Mouse (Mus musculus) gonadal fat pad, adult 2 months (tissue): ENCODE measurements around the gene Cflar. TPM values are rescaled to one million over a fixed set of nuclear protein-coding genes. Genes with fewer than 3 reads are reported as not detected.
"Not testable (repeated sequence)": the region's sequence is repeated elsewhere in the genome, so short reads cannot be mapped to it uniquely, and the experiment has no call there.

ENCODE experiments used
- DNase-seq: peaks from one replicate; pipeline ENCODE4 v3.0.0-alpha.2; 2012; ENCODE audit warnings: low read depth
- polyA plus RNA-seq: library from polyadenylated mRNA; depleted of rRNA; stranded (reverse); fragments of >200 nt; gene quantifications from 2 replicates; pipeline ENCODE4 v1.2.3, GENCODE M21; 2012; rRNA removed

Gene Cflar
- polyA plus RNA-seq, 1 experiment: 64.0 TPM

DNA sequence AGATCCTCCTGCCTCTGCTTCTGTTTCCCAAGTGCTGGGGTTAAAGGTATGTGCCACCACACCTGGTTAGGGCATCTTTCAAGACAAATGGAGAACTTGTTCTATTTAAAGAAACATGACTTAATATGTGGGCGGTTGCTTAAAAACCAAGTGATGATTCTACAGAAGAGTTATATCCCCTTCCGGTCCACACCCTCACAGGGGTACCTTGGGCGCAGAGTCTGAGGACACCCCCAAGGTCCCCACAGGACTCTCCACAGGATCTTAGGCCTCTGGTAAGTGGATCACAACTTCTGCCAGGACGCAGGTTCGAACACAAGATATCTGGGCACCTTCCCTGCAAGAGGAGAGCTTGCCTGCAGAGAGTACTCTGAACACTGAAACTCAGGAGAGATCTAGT lies 64.1 kb downstream of the Cflar start:
- no peak for DNase-seq

DNA sequence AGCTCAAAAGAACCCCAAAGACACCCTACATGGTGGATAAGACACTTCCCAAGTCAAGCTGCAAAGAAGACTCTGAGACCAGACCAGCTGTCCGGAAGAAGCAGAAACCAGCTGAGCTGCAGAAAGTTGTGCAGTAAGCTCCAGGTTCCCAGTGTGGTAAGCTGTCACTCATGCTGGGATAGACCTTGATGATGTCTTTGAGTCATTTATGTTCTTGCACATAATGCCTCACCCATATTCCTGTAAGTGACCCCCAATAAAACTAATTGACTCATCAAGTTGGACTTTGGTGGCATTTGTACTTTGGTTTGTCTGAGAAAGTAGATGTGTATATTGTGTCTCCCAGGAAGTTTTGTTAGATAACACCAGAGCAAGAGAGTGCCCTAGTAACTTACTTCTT lies 66.3 kb downstream of the Cflar start:
- no peak for DNase-seq

DNA sequence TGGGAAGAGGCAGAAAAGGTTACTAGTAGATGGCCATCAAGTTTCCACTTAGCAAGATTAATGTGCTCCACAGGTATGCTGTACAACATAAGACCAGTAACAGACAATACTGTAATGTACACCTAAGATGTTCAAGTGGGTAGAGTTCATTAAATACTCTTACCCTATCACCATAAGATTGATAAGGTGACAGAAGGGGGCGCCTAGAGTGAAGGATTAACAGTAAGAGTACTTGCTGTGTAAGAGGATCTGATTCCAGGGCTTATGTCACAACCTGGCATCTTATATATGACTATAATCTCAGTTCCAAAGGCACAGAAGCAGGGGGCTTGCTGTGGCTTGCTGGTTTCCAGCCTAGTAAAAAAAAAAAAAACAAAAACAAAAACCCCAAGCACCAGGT lies 66.9 kb downstream of the Cflar start:
- no peak for DNase-seq

DNA sequence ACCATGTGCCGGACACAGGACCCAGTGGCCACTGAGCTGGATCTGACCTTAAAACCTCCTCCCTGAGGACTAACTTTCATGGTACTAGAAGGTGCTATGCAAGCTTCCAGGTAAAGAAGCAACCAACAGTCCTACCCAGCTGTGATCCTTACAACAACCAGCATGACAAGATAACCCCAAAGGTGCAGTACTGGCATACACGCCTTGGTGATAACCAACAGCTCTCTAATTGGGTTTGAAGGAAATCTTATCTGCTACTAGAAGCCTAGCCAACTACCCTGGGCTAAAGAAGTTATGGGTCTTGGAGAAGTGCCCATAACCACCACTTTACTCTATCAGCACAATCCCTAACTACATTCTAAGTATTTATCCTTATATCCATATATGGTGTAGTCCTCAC lies 75.0 kb downstream of the Cflar start:
- no peak for DNase-seq

DNA sequence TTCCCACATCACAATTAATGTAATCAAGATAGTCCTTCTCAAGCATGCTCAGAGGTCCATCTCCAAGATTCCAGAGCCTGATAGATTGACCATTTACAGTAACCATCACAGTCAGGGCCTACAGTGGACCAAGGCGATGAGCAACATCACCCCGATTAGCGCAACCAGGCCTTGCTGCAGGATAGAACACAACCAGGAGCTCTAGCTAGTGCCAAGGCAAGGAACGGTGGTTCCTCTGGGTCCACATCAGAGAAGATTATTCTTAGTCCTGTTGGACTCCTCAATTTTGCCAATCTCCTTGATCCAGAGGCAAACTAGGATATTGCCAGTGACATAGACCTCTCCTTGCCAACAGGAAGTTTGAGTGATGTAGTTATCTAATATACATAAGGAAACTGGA lies 77.1 kb downstream of the Cflar start:
- no peak for DNase-seq

DNA sequence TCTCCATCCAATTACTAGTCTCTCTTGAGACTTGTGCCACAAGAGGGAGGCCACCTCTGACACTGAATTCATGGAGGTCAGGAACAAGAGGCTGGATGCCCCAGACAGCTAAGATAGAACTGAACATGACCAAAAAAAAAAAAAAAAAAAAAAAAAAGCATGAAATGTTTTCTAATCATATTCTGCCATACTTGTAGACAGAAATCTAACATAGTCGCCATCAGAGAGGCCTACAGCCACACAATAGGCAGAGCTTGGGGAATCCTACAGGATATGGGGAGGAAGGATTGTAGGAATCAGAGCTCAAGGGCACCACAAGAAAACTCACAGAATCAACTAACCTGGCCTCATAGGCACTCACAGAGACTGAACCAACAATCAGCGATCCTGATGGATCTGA lies 83.4 kb downstream of the Cflar start:
- no peak for DNase-seq

DNA sequence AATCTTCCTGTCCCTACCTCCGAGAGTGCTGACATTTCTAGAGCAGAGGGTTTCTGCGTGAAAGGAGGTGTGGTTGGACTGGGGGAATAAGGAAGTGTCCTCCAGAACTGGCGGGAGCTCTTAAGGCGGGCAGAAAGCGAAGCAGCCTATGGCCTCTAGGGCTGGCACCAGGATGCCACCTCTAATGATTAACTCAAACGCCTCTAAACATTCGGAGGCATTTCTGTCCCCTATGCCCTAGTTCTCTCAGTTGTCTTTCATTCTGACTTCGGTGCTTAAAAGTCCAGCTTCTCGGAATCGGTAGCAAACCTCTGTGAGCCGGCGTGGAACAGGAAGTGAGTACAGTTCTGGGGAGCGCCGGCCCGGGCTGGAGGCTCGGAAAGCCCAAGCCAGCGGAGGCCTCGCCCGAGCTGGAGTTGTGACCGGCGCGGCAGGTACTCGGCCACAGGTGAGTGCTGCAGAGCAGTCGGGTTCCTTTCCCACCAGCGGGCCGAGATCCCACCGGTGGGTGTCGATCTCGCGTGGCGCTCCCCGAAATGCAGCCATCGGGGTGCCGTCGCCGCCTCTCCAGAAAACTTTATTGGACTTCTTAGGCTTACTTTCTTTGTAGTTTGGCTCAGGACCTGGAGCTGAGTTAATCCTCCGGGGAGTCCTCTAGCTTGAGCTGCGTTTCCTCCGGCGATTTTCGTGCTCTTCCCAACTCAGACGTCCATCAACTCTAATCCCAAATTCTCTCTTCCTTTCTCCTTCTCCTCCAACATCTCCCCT lies 84.2 kb downstream of the Cflar start, which contains the start of gene Casp8:
Casp8 (plus strand) TSS at position 84 of the 768 bp plus-strand sequence.
- peak; percentile 56 for DNase-seq

DNA sequence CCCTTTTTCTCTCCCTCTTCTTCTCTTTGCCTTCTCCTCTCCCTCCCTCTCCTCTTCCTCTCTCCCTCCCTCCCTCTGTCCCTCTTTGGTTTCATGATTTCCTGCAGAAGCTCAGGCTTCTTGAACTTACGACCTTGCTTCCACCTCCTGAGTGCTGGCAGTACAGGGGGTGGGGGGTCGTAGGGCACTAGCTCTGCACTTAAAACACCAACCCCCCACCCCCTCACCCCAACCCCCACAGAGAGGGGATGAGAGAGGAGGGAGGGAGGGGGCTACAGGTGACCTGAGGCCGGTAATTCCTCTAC lies 84.7 kb downstream of the Cflar start:
- DNase-seq: no peak

DNA sequence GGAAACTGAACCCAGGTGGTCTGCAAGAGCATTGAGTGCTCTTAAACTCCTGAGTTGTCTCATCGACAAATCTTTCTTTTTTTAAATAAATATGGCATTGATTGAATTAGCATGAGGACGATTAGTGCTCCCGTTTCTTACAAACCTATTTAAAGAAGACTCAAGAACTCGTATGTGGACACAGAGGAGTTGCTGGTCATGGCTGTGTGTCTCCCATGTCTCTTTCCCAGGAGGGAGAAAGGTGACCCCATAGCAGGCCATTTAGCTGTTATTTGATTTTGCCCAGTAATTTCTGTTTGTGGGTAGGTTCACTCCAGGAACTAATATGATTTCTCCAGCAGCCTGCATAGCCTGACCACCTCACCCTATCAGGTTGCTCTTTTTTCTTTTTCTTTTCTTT lies 85.5 kb downstream of the Cflar start:
- DNase-seq: no peak

DNA sequence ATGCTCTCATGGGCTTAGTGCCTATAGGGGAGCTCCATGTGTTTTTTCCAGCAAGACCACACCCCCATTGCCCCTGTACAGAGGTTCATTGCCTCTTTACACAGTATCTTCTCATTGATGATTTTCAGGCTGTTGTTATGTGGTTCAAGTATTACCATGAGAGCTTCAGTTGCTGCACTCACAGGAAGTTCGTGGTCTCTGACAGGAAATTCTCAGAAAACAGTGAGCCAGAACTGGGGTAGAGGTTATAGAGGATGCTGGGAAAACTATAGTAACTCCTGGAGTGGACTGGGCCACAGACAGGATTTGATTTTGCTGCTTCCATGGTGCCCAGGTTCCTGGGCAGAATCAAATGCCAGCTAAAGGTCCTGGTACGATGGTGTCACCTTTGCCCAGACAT lies 86.1 kb downstream of the Cflar start:
- no peak for DNase-seq

DNA sequence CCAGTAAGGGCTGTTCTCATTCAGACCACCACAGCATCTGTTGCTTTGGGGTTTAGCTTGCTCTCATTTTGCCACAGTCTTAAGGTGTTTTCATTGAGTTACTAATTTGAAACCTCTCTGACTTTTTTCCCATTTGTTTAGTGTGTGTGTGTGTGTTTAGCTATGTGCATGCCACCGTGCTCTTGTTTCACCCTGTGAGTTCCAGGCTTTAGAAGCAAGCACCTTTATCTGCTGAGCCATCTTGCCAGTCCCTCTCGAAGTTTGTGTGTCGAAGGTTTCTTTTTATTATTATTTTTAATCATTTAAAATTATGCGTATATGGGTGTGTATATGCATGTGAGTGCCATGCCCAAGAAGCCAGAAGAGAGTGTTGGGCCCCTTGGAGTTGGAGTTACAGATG lies 87.6 kb downstream of the Cflar start:
- no peak for DNase-seq

DNA sequence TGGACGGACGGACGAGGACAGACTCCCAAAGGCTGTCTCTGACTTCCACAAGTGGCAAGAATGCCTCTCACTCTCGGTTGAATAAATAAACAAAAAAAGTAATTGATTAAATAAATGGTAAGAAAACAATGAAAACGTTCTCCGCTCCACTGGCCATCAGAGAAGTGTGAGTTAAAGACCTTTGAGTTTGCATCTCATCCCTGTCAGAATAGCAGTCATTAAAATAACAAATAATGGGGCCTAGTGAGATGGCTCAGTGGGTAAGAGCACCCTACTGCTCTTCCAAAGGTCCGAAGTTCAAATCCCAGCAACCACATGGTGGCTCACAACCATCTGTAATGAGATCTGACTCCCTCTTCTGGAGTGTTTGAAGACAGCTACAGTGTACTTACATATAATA lies 89.3 kb downstream of the Cflar start:
- DNase-seq: not testable (repeated sequence)

DNA sequence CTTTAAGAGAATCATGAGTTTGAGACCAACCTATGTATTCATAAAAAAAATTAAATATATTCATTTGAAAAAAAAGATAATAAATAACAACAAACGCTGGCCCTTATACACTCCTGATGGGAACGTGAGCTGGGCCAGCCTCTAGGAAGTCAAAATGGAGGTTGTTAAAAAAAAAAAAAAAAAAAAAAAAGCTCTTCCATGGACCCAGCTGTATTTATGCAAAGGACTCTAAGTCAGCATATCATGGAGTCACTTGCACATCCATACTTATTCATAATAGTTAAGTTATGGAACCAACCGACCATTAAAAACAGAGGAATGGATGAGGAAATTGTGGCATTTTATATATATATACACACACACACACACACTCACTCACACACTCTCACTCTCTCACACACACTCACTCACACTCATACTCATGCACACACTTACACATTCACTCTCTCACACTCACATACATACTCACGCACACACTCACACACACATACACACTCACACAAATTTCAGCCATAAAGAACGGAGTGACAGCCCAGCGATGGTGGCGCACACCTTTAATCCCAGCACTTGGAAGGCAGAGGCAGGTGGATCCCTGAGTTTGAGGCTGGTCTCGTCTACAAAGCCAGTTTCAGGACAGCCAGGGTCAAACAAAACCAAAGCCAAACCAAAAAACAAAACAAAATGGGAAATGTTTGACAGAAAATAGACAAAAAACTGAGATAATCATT lies 90.4 kb downstream of the Cflar start:
- DNase-seq: no peak

DNA sequence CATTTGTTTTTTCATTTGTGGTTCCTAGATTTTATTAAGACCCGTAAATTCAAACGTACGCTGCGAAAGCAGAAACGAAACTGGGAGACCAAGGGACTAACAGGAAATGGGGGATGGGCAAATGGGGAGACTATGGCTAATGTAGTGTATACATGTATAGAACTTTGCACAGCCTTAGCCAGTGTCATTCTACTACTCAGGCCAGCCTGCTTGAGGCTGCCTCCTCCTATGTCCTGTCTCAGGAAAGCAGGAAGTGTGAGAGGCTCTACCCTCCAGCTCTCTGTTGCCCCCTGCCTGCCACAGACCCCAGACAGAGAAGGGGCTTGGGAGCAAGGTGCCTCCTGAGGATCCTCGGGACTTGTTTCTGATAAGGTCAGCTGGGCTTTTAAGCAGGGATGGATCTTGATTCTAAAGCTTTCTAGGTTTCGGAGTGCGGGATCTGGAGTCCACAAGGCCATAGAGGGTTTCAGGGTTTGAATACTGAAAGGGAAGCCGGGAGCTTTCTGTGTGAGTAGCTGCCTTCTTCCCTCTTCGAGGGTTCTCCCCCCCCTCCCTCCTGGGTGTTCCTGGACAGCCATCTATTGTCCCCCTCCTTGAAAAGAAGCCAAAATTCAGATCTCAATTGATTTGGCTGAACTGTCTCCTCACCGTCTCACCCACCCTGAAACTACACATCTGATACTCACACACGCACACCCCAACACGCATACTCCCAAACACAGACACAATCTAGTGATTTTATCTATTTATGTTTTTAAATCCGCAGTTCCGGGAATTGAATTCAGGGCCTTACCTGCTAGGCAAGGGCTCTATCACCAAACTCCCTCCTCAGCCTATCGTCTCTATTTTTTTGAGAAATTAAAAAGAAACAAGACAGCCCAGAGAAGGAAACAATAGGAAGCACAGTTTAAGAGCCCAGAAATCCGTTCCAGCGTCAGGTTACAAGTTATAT lies 91.3 kb downstream of the Cflar start:
- DNase-seq: no peak

DNA sequence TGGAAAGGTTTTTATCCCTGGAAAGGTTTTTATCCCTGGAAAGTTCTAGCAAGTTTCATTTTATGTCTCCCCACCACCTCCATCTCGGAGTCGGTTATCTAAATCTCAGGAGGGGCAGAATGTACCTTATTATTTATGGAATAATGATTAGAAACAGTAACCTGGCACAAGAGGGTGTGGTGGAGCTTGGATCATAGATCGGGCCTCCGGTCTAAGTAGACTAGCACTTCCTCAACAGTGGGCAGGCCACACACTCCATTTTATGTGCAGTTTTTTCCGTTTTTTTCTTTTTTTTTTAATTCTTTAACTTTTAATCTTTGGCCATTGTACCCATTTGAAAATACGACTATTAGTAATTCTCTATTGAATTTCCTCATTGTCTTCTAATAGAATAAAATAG lies 92.2 kb downstream of the Cflar start:
- DNase-seq: no peak

DNA sequence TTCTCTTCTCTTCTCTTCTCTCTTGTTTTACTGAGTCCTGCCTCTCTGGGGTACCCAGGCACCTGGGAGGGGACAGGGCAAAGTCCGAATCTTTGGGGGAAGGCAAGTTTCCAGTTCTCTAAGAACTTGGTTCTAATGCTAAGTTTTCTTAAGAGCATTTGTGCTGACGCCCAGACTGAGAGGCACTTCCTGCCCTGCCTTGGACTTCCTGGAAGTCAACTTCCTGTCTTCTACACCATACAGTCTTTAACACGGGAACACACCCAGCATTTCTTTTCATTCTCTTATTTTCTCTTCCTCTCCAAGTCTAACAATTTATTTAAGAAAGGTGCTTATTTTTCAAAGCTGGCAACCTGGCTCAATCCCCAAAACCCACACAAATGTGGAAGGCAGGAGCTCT lies 95.3 kb downstream of the Cflar start:
- no peak for DNase-seq

Other genes with a start within 250 kb of the Cflar start
- gene Orc2, start 206.4 kb upstream of the Cflar start, polyA plus RNA-seq: 10.5 and 16.7 TPM in 2 replicates
- 5.9 and 6.3 TPM in 2 replicates for gene Fam126b, start 125.2 kb upstream of the Cflar start, polyA plus RNA-seq
- gene Ndufb3, start 125.1 kb upstream of the Cflar start, polyA plus RNA-seq: 108 and 114 TPM in 2 replicates
- 2.0 and 4.4 TPM in 2 replicates for gene Als2cr12, start 15.5 kb upstream of the Cflar start, polyA plus RNA-seq
- gene Casp8, start 83.9 kb downstream of the Cflar start, polyA plus RNA-seq: 7.8 and 10.1 TPM in 2 replicates